Mouse (Mus musculus) T-helper 2 cell (primary cell): ENCODE results near the gene Foxred1.

Experiments
- in situ Hi-C: fragments of 300-600 bp; cut with MboI, MseI; formaldehyde crosslinking; loops from one replicate; pipeline ENCODE4 v1.15.1; 2025; ENCODE audit warnings: high pct_unique_total_duplicates

Gene Foxred1

DNA sequence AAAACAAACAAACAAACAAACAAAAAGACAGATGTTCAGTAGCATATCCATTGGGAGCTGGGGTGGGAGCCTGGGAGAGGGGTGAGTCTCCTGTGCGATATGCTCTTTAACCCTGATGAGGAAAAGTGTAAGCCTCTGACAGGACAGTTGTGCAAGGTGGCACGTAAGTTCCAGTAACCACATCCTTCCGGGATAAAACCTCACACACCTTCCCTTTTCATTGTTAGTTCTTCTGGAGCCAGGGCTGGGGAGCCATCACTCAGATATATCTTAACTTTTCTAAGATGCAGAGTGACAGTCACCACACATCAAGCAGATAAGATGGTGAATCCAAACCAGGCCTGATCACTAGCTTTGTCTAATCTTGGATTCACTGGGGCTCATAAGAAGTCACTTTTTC is 16.8 kb downstream of the Foxred1 start:
- in situ Hi-C loops, result no loop called here

DNA sequence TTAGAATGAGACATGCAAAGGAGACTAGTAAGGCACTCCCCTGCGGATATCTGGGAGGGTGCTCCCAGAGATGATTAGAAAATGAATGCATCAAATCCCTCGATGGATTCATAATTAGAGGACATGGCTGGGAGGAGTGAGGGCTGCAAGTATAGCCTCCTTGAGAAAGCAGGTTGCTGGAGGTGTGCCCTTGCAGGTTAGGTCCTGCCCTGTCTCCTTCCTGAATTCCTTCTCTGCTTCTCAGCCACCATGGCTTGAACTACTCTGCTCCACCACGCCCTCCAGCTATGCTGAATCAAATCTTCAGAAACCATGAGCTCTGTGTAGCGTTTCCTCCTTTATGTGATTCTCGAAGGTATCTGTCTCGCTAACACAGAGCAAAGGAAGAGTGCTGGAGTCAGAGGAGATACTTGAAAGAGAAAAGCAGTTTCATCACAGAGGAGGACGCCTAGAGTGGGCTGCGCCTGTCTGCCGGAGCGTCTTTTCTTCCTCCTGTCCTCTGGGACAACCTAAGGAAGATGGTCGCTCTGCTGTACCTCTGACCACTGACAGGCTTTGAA is 17.8 kb downstream of the Foxred1 start:
- in situ Hi-C loops, result no loop called here

DNA sequence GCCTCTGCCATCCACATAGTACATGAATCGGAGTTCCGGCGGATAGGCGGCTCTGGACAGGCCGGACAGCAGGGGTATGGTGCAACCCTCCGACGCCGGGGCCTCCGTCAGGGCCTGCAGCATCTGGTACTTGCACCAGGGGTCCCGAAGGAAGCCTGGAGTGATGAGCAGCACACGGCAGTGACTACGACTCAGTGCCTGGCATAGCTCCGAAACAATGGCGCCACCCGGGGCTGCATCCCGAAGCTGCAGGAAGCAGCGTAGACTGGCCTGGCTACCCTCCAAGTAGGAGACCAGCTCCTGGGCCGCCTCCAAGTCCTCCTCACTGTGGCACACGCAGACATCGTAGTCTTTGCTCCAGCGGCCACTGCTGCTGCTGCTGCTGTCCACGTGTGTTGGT is 22.2 kb downstream of the Foxred1 start:
- in situ Hi-C loops, result no loop called here

DNA sequence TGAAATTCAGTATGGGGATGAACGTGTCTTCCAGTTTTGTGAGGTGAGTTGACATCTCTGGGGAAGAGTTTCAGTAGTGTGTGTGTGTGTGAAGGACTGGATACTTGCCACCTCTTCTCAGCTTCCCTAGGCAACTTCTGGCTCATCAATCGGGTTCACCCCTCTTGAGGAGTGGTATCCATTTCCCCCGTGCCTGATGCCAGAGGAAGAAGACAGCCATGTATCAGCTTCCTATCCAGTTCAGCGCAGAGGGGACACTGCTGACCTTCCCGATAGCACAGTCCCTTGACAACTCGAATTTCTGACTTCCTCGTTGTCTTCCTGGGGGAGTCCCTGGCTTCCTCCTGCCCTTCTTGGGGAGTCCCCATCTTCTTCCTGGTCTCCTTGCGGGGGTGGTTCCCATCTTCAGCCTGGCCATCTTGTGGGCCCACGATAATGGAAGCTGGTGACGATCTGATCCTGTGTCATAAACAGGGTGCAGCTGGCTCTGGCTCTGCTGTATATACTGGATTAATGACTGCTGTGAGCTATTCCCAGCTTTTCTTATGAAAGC is 23.4 kb downstream of the Foxred1 start:
- in situ Hi-C loops, result no loop called here

DNA sequence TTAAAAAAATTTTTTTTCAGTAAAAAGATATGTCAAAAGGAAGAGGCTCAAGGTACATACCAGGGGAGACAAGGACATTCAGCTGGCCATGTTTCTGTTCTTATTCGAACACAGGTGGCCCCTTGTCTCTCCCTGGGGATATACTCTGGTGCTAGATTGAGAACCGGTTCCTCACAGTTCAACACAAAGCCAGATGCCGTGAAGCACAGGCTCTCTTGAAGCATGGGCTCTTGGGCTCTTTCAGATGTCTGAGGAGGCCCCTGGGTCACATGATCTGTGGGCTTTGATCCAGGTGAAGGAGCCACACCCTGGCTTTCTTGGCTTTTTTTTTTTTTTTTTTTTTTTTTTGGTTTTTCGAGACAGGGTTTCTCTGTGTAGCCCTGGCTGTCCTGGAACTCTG is 24.4 kb downstream of the Foxred1 start:
- in situ Hi-C loops, result no loop called here

DNA sequence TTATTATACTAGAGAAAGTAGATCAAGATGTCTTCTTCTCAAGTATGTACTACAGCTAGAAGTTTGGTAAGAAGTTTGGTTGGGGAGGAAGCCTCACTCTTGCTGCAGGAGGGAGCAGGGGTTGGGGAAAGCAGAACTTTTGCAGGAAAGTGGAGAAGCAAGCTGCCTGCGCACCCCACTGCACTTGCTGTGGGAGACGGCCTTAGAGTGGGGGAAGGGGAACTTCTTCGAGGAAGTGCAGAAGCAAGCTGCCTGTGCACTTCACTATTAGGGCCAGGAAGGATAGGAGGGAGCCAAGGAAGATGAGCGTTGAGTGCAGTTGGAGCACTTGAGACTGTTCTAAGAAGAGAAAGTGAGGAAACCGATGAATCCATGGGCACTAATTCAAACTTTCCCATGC is 27.5 kb downstream of the Foxred1 start:
- in situ Hi-C loops, result no loop called here

DNA sequence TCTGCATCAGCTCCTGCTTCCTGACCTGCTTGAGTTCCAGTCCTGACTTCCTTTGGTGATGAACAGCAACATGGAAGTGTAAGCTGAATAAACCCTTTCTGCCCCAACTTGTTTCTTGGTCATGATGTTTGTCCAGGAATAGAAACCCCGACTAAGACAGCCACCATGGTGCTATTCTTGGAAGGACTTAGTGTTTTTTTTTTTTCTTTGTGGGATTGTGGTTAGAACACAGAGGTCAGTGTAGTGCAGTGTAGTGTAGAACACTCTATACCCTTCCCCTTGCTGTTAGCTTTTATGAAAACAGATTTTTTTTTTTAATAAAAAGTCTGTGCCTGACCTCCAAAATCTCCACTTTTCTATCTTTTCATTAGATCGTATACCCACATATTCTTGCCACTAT is 28.0 kb downstream of the Foxred1 start:
- in situ Hi-C loops, result no loop called here

DNA sequence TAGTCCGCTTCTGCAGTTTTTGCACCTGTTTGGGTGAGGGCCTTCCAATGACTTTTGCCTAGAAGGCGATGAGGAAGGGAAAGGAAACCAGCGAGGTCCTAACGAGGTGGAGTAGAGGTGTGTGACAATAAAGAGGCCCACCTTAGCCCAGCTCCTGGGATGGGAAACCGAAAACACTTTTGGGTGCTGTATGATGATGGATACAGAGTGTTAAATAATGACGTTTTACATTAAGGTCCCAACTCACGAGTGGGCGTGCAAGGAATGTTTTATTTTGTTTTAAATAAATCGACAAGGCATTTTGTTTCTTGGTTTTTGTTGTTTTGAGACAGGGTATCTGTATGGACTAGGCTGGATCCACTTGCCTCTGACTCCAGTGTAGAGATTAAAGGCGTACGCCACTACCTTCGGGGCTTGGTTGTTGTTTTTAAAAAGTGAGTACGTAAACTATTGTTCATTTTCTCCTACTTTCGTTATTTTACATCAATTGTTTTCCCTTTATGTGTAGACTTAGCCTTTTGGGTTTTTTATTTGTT is 34.7 kb downstream of the Foxred1 start:
- in situ Hi-C loops, result loop anchor here (5.0 kb wide), 1 partner anchor 36 kb away; the partner anchor contains the start of gene Foxred1

DNA sequence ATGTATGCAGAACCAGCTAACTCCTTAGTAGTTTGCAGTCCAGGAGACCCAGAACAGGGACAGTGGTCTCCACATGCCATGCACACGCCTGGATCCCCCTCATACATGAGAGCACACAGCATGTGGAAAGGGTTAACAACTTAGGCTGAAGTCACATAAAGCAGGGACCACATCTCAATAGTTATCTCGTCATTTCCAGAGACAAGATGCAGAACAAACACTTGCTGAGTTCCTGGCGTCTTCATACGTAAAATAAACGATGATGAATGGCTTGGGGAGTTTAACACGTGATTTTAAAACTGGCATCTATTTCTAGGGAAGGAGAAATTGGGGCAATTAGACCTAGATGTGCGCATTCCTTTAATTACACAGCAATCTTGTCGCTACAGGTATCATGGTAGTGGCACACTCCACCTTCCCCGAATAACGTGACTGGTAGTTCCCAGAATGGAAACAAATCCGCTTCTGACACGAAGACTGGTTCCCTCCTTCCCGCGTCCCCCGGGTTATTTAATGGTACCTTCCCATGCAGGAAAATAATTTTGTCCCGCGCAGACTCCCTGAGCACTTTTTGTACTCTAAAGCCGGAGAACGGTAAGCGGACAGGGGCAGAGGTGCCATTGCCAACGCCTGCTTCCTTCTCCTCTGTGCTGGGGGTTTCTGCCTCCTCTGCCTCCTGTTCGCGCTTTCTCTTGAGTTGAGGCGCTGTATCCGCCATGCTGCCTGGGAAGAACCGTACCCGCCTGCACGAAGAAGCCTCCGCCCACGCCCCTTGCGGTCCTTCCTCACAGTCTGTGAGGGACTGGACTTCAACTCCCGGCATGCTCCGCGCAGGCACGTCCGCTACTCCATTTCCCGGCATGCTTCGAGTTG is 35.4 kb downstream of the Foxred1 start, which contains the start of gene Dcps:
Dcps (minus strand) TSS at position 811 of the 873 bp plus-strand sequence.
- in situ Hi-C loops, result loop anchor here (5.0 kb wide), 1 partner anchor 37 kb away; the partner anchor contains the start of gene Foxred1

DNA sequence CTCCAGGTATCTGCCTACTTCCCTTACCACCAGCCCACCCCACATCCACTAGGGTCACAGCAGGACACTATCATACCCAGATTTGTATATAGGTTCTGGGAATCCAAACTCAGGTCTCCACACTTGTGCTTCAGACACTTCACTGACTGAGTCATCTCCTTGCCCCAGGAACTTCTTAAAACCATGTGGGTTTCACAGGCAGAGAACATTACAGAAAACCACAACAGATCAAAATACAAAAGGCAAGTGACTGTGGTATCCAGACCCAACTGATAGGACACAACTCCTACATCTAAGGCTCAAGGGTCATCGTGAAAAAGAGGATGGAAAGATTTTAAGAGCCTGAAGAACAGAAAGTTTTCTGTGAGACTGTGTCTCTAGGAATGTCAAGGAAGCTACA is 37.5 kb downstream of the Foxred1 start:
- in situ Hi-C loops, result no loop called here

DNA sequence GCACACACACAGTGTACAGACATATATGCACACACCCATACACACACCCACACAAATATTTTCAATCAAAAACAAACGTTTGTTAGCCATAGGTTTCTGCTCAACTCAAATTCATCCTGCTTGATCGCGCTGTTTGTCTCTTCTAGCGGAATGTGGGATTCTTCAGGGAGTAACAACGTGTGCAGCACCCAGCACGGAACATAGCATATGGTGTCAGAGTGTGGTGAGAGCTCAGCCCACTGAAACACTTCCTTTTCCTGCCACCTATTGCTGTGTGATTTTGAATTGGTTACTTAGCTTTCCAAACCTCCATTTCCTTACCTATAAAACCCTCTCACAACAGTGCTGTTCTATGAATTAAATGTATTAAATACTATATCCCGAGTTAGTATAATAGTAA is 40.8 kb downstream of the Foxred1 start:
- in situ Hi-C loops, result no loop called here

DNA sequence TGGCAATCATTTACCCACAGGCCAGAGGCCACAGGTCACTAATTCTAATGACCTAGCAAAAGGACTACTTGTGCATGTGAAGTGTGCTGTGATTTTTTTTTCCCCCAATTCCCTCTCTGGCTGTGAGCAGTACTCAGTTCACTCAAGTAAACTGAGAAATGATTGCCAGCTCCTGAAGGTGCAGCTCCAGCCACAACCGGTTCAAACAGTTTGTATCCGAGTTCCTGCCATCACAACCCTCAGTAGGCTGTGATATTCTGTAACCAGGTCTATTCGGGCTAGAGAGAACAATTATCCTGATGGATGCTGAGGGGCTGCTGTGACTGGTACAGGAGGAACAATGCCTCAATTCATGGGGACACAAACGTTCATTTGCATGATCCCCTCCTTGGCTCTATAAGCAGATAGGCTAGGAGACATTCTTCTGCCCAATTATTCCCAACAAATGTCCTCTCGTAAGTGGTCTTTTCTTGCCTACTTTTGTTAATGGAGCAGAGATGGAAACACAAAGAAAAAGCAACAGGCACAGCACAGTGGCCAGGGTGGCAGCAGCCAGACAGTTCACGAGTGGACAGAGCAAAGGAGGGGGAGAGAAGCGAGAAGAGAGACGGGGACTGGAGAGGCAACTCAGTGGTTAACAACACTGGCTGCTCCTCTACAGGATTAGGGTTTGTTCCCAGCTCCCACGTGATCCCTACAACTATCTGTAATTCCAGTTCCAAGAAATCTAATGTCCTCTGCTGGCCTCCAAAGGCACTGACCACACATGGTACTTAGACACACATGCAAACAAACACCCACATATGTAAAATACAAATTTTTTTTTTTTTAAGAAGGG is 43.8 kb downstream of the Foxred1 start:
- in situ Hi-C loops, result no loop called here

DNA sequence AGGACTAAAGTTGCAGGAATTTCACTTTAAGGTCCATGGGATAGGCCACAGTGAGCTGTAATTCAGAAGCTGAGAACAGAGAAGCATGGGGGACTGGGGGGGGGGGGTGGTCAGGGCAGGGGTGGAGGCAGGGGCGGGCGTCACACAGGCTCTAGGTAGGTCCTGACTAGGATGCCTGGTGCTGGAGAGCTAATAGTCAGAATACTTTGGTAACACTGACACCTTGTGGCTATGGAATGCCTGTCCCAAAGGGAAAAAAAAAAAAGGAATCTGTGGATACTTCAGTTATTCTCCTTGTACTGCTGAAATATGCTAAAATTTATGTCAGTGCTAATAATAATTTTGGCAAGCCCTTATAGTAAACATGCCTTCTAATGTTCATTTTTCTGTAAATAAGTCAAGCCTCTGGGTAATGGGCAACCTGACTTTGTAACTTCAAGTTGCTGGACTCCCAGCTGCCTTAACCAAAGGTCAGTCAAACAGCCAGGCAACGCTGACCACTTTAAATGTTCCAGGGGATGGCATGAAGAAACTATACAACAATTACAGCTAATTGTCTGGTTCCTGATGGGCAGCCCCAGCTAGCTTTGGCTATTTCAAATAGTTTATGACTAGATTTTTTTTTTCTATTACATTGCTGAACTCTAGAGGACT is 44.6 kb downstream of the Foxred1 start:
- in situ Hi-C loops, result no loop called here

DNA sequence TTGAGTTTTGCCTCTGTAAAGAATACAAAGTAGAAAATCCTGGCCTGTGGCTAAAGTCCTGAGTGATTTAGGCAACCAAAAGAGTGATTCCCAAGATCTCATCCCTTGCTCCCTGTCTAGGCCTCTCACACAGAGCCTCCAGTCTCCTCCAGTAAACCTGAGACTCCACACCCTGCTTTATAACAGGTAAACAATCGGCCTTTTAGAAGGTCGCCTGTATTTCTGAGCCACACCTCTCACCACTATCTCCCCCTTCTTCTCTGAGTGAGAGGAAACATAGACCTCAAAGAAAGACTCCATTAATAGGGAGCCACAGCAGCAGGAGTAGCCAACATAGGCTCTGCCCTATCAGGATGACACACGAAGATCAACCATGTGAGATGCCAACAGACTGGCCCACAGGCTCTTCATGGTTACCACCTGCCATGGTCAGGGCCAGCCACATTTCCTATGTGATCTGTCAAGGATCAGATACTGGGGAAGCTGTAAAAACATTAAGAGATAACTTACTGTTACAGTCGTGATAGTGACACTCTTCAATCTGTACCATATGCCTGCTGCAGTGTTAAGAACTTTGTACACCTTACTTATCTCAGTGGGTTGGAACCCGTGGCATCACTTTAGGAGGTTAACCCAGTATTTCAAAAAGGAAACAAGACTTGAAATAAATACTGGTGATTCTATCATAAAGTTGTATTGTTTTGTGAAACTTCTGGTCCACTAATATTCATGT is 46.5 kb downstream of the Foxred1 start:
- in situ Hi-C loops, result no loop called here

DNA sequence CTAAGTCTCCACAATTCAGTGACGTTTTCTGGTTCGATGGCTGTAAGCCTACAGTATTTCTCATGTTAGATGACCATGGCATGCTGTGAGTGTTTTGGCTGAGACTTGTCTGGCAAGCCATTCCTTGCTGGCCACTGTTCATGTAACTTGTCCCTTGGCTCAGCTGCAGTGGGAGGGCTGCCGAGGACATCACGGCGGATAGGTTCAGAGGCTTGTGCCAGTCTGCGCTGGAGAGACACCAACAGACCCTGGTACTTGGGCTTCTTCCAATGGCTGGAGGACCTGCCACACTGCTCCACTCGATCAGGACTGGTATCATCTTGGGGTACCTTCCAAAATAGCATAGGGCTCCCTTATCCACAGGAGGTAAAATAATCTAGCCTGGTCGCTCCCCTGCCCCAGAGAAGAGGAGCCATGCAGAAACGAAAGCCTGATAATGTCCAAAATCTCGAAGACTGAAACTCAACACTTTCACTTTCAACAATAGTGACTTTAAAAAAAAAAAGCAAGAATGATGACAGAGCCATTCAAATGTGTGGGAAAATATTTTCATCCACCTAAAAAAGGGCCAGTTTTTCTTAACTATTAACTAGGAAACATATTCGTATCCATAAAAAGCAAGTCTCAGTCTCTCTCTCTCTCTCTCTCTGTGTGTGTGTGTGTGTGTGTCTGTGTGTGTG is 47.7 kb downstream of the Foxred1 start:
- in situ Hi-C loops, result no loop called here

DNA sequence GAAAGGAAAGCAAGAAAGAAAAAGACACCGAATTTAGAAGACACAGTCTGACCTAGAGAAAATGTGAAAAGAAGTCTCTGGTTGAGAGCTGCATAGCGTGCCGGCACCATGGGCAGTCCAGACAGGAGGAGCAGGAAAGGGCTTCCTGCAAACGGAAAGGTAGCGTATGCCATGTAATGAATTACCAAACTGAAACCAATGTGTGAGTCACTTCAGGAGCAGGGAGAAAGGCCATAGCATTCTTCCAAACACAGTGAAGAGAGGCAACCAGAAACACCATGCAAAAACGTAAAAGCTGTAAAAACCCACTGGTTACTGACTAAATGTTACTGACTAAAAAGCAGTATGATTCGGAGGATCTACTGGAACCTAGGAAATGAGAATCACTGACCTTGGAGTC is 49.1 kb downstream of the Foxred1 start:
- in situ Hi-C loops, result no loop called here

DNA sequence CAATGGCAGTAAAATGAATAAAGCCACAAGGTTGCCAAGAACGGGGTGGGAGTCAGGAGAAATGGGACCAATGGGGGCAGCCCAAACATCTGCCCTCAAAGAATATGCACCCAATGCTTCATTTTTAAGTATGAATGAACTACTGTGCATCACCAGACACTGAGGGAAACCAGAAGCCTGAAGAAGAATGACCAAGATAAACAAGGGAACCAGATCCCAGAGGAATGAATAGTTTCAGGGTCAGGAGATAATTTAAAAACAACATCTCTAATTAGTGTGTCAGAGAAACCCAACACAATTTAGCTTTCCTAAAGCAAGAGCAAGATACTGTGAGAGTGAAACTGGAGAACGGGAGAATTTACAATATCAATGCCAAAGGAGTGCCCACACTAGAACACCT is 50.2 kb downstream of the Foxred1 start:
- in situ Hi-C loops, result no loop called here

DNA sequence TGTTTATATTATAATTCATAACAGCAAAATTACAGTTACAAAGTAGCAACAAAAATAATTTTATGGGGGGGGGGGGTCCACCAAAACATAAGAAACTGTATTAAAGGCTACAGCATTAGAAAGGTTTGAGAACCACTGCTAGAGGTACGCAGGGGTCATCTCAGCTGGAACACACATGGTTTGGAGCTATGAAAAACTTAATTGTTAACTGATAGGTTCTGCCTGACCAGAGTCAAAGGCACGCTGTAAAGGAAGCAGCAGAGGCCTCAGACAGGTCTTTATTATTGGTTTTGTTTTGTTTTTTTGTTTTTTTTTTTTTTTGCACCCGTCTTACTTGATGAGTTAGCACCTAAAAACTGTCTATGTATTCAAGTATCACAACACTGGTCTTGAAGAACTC is 52.4 kb downstream of the Foxred1 start:
- in situ Hi-C loops, result no loop called here

DNA sequence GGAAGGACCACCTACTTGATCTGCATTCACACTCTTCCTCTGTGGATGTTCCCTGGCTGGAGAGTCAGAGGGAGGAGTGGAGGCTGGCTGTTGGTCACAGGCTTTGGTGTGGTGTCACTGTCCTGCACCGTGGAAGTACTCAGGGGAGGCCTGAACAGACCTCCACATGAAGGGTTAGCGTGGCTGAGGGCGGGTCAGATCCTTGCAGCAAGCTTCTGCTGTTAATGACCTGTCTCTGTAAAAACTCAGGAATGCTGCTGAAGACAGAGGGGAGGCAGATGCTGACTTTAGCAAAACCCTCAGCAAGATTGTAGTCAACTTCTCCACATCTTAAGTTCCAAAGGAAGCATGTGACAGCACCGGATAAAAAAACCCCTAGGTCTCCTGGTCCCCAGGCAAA is 54.0 kb downstream of the Foxred1 start:
- in situ Hi-C loops, result no loop called here
